Mouse (Mus musculus) thymus, adult 18-20 months (tissue): ENCODE measurements around the gene LTO1.
"Not testable (repeated sequence)": the region's sequence is repeated elsewhere in the genome, so short reads cannot be mapped to it uniquely, and the experiment has no call there.

Experiments used
- DNase-seq, 2 experiments: peaks; one replicate each; pipeline ENCODE4 v3.0.0; 2022; ENCODE audit warnings: mixed read lengths in 2 of 2

Gene LTO1

DNA sequence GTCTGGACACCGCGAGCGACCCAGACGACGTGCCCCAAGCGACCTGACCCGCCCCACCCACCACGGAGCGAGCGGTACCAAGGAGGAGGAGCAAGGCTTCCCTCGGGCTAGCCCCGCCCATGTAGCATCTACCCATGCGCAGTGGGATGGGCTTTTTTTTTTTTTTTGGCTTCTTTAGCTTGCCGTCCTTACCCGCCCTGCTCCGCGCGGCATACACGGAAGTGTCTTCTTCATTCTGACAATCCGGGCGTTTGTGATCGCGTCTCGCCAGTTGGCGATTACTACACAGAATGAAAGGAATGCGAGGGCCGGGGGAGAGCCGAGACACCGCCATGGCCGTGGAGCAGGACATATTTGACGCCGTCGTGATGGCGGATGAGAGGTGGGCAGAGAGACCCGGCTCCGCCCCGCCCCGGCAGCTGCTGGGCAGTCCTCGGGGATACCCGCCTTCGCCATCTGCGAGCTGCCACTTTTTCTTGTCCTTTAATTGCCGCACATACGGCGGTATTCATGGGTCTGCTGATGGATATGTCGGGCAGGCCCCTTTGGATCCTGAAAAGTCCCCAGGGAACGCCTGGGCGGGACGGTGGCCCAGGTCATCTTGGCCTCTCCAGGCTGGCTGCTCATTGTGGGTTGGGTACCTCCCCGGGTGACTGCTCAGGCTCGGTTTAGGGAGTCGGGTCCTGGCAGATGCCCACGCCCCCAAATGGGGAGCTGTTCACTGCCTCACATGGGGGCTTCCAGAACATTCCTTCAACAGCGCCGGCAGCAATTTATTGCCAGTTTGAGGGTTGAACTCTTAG lies at the start of gene LTO1:
Gene LTO1, plus strand, starts transcription at position 153 of the 803 bp plus-strand sequence.
- peak; percentile 80 to 86 for DNase-seq

- no peak for DNase-seq
These were observed 47.7 kb upstream of the LTO1 start for GRCm38 (mm10) chr7:144867161-144867560.

DNA sequence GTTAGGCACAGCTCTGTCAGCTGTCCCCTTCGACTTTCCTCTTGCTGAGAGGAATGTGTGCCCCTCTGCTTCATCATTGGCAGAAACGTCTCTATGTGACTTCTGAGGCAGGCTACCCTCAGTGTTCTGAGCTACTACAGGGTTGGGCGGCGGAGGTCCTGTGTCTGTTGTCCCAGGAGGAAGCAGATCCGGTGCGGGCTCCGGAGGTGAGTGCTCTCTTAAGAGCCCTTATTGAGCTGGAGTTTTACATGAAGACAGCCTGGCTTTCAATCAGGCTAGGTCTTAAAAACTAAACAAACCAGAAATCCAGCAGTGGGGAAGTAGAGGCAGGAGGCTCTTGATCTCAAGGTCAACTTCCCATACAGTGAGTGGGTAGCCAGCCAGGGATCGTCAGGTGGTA lies 47.3 kb upstream of the LTO1 start:
- DNase-seq: no peak

- no peak for DNase-seq
These were observed 42.5 kb upstream of the LTO1 start for GRCm38 (mm10) chr7:144872420-144872819.

DNA sequence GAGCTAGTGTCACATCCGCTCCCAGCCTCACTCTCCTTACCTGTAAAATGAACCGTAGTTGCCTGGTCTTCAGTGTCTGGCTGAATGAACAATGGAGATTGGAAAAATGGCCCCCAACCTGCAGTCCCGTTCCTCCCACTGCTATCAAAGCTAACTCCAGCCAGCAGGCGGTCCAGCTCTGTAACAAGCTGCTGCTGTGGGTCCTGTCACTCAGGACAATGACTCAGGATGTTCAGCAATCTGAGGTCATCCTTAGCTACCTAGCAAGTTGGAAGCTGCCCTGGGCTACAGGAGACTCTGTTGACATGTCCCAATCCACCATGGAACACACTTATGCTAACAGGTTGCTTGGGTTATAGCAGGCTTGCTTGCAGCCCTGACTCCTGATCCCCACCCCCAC lies 41.7 kb upstream of the LTO1 start:
- no peak for DNase-seq

DNA sequence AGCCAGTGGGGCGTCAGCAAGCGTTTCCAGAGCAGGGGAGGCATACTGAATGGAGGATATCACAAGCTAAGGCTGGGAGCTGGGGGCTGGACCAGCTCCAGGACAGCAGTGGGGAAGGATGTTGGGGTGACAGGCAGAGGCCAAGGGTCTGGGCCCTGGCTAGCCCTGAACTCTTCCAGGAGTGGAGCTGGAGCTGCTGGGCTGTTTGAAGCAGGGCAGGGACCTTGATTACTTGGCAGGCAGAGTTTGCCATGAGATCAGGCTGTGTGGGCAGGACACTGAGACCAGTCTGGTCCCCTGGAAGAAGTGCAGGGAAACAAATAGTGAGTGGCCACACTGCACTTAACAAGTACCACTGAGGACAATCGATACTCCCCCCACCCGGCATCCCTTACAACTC lies 40.7 kb upstream of the LTO1 start:
- DNase-seq: no peak

GRCm38 (mm10) chr7:144878401-144878800 lies 36.5 kb upstream of the LTO1 start:
- DNase-seq: no peak

DNA sequence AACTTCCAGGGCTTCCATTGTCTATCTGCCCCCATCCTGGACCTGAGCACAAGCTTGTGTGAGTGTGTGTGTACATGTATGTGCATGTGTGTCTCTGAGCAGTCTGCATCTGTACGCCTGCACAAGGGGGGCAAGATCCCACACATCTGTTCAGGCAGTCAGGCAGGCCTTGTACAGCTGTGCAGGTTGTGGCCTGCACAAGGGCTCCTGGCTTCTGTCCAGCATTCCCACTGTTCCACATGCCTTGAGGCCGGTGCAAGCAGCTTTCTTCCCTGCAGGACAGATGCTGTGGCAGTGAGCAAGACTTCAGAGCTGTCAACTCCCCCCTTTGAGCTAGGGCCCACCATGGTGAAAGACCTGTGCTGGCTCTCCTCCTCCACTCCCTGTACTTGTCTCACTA lies 31.8 kb upstream of the LTO1 start:
- DNase-seq: no peak

DNA sequence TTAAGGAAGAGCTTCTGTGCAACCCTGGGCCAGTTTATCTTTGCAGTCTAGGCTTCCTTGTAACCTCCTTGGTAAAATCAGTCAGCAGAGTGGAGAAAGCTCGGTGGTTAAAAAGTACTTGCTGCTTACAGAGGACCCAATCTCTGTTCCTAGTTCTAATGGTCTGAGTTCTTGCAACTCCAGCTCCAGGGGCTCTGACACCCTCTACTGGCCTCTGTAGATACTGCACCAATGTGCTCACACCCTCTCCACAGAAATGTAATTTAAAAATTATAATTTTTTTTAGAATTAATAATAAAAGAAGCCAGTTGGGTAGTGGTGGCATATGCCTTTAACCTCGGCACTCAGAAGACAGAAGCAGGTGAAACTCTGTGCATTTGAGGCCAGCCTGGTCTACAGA lies 27.2 kb upstream of the LTO1 start:
- DNase-seq: no peak

DNA sequence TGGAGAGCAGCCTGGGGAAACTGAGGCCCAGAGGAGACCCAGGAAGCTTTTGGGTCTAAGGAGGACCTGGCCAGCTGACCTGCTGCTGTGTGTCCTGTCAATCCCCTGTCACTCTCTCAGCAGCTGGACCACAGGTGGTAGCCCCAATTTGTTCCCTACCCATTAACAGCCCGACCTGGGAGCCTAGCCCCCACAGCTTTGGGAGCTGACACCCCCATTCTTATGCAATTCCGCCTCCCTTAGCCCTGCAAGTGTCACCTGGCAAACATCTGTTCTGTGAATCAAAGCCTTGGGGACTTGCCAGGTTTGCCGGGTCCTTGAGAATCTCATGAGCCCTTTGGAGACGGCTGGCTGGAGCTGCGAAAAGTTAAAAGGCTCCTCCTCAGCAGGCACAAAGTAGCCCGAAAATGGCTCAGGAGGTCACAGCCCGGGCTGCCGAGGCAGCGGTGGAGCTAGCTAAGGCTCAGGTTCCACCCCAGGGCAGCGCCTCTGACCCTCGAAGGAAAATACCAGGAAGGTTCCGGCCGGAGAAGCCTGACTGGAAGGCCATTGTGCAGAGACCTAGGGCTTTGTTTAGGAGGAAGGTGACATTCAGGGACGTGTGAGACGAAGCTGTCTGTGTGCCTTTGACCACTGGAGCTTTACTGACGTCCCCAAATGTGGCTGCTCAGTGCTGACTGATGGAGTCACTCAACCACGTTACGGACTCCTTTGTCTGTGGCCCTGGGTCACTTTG lies 26.2 kb upstream of the LTO1 start:
- DNase-seq: no peak

- not testable (repeated sequence) for DNase-seq
These were observed 24.2 kb upstream of the LTO1 start for GRCm38 (mm10) chr7:144890661-144891060.

DNA sequence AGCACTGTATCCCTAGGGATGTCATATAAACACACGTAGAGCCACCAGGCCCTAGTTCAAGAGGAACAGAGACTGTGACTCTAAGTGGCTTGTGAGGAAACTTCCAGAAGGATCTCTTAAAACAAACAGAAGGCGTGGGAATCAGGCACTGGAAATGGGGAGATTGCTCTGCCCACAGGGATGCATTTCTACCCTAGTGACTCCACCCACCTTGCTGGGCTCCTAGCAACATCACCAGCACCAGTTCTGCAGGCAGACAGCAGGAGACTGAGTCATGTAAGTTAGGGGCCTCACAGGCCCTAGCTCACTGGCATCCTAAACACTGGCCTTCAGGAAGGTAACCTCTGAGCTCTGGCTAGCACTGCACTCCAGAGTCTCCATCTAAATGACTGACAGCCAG lies 23.0 kb upstream of the LTO1 start:
- DNase-seq: no peak

- DNase-seq: no peak
These were observed 22.6 kb upstream of the LTO1 start for GRCm38 (mm10) chr7:144892322-144892721.

- no peak for DNase-seq
These were observed 20.7 kb upstream of the LTO1 start for GRCm38 (mm10) chr7:144894191-144894590.

DNA sequence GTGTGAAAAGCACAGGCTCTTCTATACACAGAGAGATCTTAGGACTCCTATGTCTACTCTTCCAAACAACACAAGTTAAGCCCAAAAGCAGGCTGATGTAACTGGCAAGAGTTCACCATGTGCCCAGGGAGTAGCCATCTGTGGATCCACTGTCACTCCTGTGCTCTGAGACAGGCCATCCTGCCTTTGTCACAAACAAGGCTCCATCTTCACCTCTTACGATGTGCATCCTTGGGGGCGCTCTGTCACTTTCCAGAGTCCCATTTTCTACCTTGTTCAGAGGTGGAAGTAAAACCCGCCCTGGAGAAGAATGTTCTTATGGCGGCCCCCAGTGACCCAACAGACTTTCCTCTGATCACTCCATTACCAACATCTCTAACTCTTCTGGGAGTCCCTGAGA lies 20.2 kb upstream of the LTO1 start:
- no peak for DNase-seq

- peak; percentile 17 to 30 for DNase-seq
These were observed 19.4 kb upstream of the LTO1 start for GRCm38 (mm10) chr7:144895305-144896111.

DNA sequence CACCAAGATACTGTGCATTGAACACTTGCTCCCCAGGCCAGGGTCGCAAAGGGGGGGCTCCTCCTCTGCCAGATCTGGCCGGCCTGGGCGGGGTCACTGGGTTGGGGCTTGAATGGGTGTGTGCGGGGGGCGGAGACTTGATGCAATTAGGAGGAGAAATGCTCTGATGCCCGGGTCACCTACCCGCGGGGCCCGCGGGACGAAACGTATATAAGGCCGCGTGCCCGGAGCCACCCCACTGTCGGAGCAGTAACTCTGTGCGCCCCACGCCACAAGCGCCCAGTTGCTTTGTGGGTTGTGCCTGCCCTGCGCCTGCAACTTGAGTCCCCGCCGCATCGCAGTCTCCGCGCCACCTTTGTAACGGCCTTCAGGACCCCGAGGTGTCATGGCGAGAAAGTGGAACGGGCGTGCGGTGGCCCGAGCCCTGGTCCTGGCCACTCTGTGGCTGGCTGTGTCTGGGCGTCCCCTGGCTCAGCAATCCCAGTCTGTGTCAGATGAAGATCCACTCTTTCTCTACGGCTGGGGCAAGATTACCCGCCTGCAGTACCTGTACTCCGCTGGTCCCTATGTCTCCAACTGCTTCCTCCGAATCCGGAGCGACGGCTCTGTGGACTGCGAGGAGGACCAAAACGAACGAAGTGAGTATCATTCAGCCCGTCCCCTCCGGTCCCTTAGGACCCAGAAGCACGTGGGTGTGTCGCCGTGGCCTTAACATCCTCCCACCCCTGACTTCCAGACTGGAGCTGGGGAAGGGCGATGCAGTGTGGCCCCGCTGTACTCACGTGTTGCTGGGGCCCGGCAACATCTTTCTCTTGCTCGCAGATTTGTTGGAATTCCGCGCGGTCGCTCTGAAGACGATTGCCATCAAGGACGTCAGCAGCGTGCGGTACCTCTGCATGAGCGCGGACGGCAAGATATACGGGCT lies 18.3 kb upstream of the LTO1 start, which contains the start of gene Fgf15:
Gene Fgf15, plus strand, starts transcription at position 238 of the 925 bp plus-strand sequence.
- no peak for DNase-seq

- DNase-seq: no peak
These were observed 16.4 kb upstream of the LTO1 start for GRCm38 (mm10) chr7:144898506-144898905.

GRCm38 (mm10) chr7:144905514-144905913 lies 9.4 kb upstream of the LTO1 start:
- DNase-seq: not testable (repeated sequence)

DNA sequence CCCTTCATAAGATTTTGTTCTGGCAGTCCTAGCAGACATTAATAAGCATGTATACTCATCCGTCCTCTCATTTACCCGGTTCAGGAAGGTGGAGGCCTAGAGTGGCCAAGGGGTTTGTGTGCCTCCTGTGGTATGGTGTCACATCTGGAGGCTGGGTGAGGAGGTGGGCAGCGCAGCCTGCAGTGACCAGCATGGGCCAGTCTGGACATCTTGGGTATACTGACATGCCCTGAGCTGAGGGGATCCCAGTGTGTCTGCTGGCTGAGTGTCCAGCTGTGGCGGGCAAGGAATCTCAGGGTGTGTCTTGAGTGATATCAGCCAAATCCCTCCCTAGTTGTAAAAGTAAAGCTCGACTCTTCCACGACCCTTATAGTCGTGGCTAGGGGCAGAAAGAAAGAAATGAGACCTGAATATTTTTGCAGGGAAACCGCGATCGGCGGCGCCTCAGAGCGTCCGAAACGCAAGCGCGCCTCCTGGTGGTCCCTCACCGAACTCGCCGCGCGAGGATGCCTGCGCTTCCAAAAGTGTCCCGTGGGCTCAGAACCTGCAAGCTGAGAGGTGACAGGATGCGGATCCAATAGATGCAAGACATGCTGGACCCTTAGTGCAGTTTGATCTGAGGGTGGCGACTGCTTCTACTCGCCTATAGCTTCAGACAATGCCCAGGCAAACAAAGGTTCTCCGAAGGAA lies 8.0 kb upstream of the LTO1 start:
- DNase-seq: no peak

DNA sequence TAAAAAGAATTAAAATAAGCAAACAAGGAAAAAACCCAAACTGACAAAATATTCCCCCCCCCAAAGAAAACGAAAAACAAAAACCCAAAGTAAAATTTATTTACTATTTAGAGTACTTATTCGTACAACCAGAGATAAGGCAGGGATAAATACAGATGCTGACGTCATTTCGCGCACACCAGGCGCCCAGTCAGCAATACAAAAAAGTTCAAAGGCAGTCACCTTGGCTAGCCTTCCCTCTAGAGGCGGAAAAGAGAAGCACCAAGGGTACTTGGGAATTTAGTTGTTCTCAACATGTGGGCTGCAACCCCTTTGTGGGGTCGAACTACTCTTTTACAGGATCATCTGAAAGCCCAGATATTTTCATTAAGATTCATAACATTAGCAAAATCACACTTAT lies 7.1 kb upstream of the LTO1 start:
- no peak for DNase-seq

GRCm38 (mm10) chr7:144908705-144909104 lies 6.2 kb upstream of the LTO1 start:
- no peak for DNase-seq
